Mouse (Mus musculus) CH12.LX (cell line): ENCODE data around the gene Asb14.

Source experiments
- EP300 ChIP-seq: IDR thresholded peaks from 2 replicates; pipeline ENCODE4 v1.6.1; 2011; ENCODE audit warnings: low read length, improper control_type of control experiment
- MAFK ChIP-seq: IDR thresholded peaks from 2 replicates; pipeline ENCODE4 v1.6.1; 2011; ENCODE audit warnings: low read length, improper control_type of control experiment; ENCODE audit not compliant: insufficient replicate concordance
- POLR2A ChIP-seq: IDR thresholded peaks from 2 replicates; pipeline ENCODE4 v1.6.1; 2011; ENCODE audit warnings: low read depth, mild to moderate bottlenecking, improper control_type of control experiment, low read length
- USF1 ChIP-seq: IDR thresholded peaks from 2 replicates; pipeline ENCODE4 v1.6.1; 2014; ENCODE audit warnings: low read depth, mild to moderate bottlenecking, inconsistent platforms, low read length, improper control_type of control experiment

GRCm38 (mm10) chr14:26935558-26935957 lies 41.2 kb downstream of the Asb14 start:
- TF ChIP-seq EP300, result no peak
- TF ChIP-seq POLR2A, result no peak
- TF ChIP-seq USF1, result no peak
- no peak for TF ChIP-seq MAFK
